Mouse (Mus musculus) right cerebral cortex, postnatal 4 days (tissue): ENCODE results near the gene Dcpp1.

Experiments used
- DNase-seq: peaks from one replicate; pipeline ENCODE4 v3.0.0-alpha.2; 2022

Gene Dcpp1

DNA sequence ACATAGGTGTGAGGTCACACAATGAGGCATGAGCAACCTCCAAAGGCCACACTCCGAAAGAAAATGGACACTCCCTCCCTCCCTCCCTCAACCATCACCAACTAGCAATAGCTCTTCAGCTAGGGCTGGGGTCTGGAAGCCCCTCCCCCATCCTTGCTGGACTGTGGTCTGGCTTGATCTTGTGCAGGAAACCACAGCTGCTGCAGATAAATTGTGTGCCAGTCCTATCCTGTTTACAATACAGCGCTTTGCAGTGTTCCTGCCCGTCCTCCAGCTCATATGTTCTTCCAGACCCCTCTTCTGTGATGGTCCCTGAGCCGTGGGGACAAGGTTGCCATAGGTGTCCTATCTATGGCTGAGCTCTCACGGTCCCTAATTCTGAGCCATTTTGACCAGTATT, 50.5 kb downstream of the Dcpp1 start:
- no peak for DNase-seq
